Mouse (Mus musculus): ENCODE data around the gene Vtcn1.
"Not testable (repeated sequence)": the region's sequence is repeated elsewhere in the genome, so short reads cannot be mapped to it uniquely, and the experiment has no call there.

DNA sequence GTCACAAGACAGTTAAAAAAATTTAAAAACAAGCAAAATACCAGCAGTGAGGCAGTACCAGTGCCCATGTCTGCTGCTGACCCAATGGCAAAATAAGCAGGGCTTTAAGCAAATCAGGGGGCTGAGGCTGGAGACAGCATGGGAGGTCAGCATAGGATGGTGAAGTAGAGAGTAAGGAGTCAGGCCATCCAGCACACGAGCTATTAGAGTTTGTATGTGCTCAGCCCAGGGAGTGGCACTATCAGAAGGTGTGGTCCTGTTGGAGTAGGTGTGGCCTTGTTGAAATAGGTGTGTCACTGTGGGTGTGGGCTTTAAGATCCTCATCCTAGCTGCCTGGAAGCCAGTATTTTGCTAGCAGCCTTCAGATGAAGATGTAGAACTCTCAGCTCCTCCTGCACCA, 9.8 kb upstream of the Vtcn1 start:
- TF ChIP-seq EP300, CTCF (IDR thresholded peaks at IDR 0.05): not testable (repeated sequence)
